Mouse (Mus musculus) kidney, postnatal 0 days (tissue): Measurements from ENCODE around the gene 9130409I23Rik. TPM values are rescaled to one million over a fixed set of nuclear protein-coding genes. Genes with fewer than 3 reads are reported as not detected.
"Not testable (repeated sequence)": the region's sequence is repeated elsewhere in the genome, so short reads cannot be mapped to it uniquely, and the experiment has no call there.

Experiments used
- ATAC-seq: fragments of 200-750 bp; cut with Nextera tagmentation; replicated peaks from 2 replicates; pipeline ENCODE4 v1.8.0; 2017; ENCODE audit warnings: low read depth, moderate number of reproducible peaks, moderate TSS enrichment, moderate library complexity; ENCODE audit not compliant: low FRiP score
- DNase-seq: peaks from one replicate; pipeline ENCODE4 v3.0.0-alpha.2; 2016; ENCODE audit warnings: low spot score
- H3K27ac ChIP-seq: fragments of 300-500 bp; sonication (generic); 2 replicates; pipeline ENCODE4 v1.5.1; 2014; ENCODE audit warnings: mild to moderate bottlenecking
- H3K27me3 ChIP-seq: fragments of 300-500 bp; sonication (generic); 2 replicates; pipeline ENCODE4 v1.6.1; 2014; ENCODE audit warnings: low read length, mixed read lengths; ENCODE audit not compliant: insufficient read depth
- H3K36me3 ChIP-seq: fragments of 300-500 bp; sonication (generic); 2 replicates; pipeline ENCODE4 v1.6.1; 2014; ENCODE audit warnings: low read length, mixed read lengths; ENCODE audit not compliant: insufficient read depth
- H3K4me1 ChIP-seq: fragments of 300-500 bp; sonication (generic); replicated peaks from 2 replicates; pipeline ENCODE4 v1.6.1; 2014; ENCODE audit warnings: antibody characterized with exemption, low read length, mixed read lengths; ENCODE audit not compliant: insufficient read depth
- H3K4me2 ChIP-seq: fragments of 300-500 bp; sonication (generic); 2 replicates; pipeline ENCODE4 v1.6.1; 2014; ENCODE audit warnings: mild to moderate bottlenecking, low read length, moderate library complexity, mixed read lengths
- H3K4me3 ChIP-seq: fragments of 300-500 bp; sonication (generic); replicated peaks from 2 replicates; pipeline ENCODE4 v1.5.1; 2014; ENCODE audit warnings: low read depth, low read length
- H3K9ac ChIP-seq: fragments of 300-500 bp; sonication (generic); 2 replicates; pipeline ENCODE4 v1.6.1; 2014; ENCODE audit warnings: low read depth, low read length
- H3K9me3 ChIP-seq: fragments of 300-500 bp; sonication (generic); replicated peaks from 2 replicates; pipeline ENCODE4 v1.6.1; 2016; ENCODE audit warnings: low read length, inconsistent platforms, mixed read lengths
- CTCF ChIP-seq: IDR thresholded peaks from 2 replicates; pipeline ENCODE4 v1.5.1; 2016; ENCODE audit warnings: antibody characterized with exemption, low read depth, mild to moderate bottlenecking, moderate library complexity
- WGBS: fragments of 180-500 bp; shearing (Covaris S2); extraction: QIAGEN DNeasy Blood & Tissue Kit; methylation state at CpG from one replicate; pipeline ENCODE4 v1.1.7; 2014; 5-methylcytosine and 5-hydroxymethylcytosine counted together
- polyA plus RNA-seq: library from polyadenylated mRNA; unstranded; fragments of >200 nt; fragmentation: Nextera tagmentation; extraction: Ambion mirVana; gene quantifications from 2 replicates; pipeline ENCODE4 v1.2.1, GENCODE M21; 2015

9130409I23Rik gene
- polyA plus RNA-seq, 1 experiment from 2014 or later = 0.08 TPM

GRCm38 (mm10) chr1:181021488-181021865 lies 29.6 kb upstream of the 9130409I23Rik start:
- TF ChIP-seq CTCF = no peak
- no peak overlapping the region for H3K4me2 ChIP-seq
- no peak overlapping the region for H3K4me3 ChIP-seq
- peaks cover 1% of the 10 kb centered on the region; the same call in 1 of the 2 replicates for H3K4me1 ChIP-seq
- ATAC-seq = no peak
- no peaks in the 10 kb centered on the region for H3K27me3 ChIP-seq
- no peak overlapping the region for H3K9ac ChIP-seq
- H3K9me3 ChIP-seq = no peaks in the 10 kb centered on the region
- no peaks in the 10 kb centered on the region for H3K36me3 ChIP-seq
- 33% methylated on average over 7 of the region's 7 CpGs for whole genome bisulfite sequencing
- DNase-seq = no peak
- H3K27ac ChIP-seq = no peak overlapping the region

GRCm38 (mm10) chr1:181022265-181022664 lies 28.8 kb upstream of the 9130409I23Rik start:
- WGBS = 0% methylated on average over 1 of the region's 1 CpGs
- Histone ChIP-seq H3K9me3 (no peaks in the 10 kb centered on the region), H3K4me1 (no peaks in the 10 kb centered on the region), H3K36me3 (no peaks in the 10 kb centered on the region), H3K9ac (no peak overlapping the region), H3K4me2 (no peak overlapping the region), H3K4me3 (no peak overlapping the region), H3K27me3 (no peaks in the 10 kb centered on the region), H3K27ac (no peak overlapping the region)
- peak; percentile 66 for ATAC-seq
- peak; percentile 90 for TF ChIP-seq CTCF
- DNase-seq = peak; percentile 76

- 91% methylated on average over 5 of the region's 5 CpGs for WGBS
- not testable (repeated sequence) for H3K27ac ChIP-seq, H3K4me3 ChIP-seq, H3K4me1 ChIP-seq, H3K9me3 ChIP-seq, DNase-seq, H3K27me3 ChIP-seq, H3K36me3 ChIP-seq, H3K9ac ChIP-seq, H3K4me2 ChIP-seq
- ATAC-seq = peak; percentile 66
These were observed 15.8 kb upstream of the 9130409I23Rik start for GRCm38 (mm10) chr1:181035015-181035778.

- no peak overlapping the region for H3K9ac ChIP-seq
- ATAC-seq (no peak), DNase-seq (no peak)
- H3K27ac ChIP-seq = no peak overlapping the region
- no peak overlapping the region for H3K4me2 ChIP-seq
- no peak overlapping the region for H3K4me3 ChIP-seq
- no peaks in the 10 kb centered on the region for H3K9me3 ChIP-seq
- H3K4me1 ChIP-seq = no peaks in the 10 kb centered on the region
- WGBS = 42% methylated on average over 4 of the region's 4 CpGs
- no peaks in the 10 kb centered on the region for H3K36me3 ChIP-seq
- no peak for TF ChIP-seq CTCF
- H3K27me3 ChIP-seq = no peaks in the 10 kb centered on the region
These were observed 13.4 kb upstream of the 9130409I23Rik start for GRCm38 (mm10) chr1:181037623-181038022.

GRCm38 (mm10) chr1:181039652-181040051 lies 11.4 kb upstream of the 9130409I23Rik start:
- H3K9me3 ChIP-seq = no peaks in the 10 kb centered on the region
- H3K36me3 ChIP-seq = no peaks in the 10 kb centered on the region
- no peaks in the 10 kb centered on the region for H3K27me3 ChIP-seq
- H3K4me1 ChIP-seq = no peaks in the 10 kb centered on the region
- no peak overlapping the region for H3K9ac ChIP-seq
- DNase-seq = peak; percentile 74
- H3K27ac ChIP-seq = no peak overlapping the region
- no peak for ATAC-seq
- no peak overlapping the region for H3K4me3 ChIP-seq
- TF ChIP-seq CTCF = peak; percentile 91
- H3K4me2 ChIP-seq = no peak overlapping the region
- WGBS = 6% methylated on average over 4 of the region's 4 CpGs

- no peaks in the 10 kb centered on the region for H3K9me3 ChIP-seq
- H3K27me3 ChIP-seq = no peaks in the 10 kb centered on the region
- H3K4me1 ChIP-seq = no peaks in the 10 kb centered on the region
- no peak for TF ChIP-seq CTCF
- no peak overlapping the region for H3K4me2 ChIP-seq
- 53% methylated on average over 1 of the region's 1 CpGs for WGBS
- H3K27ac ChIP-seq = no peak overlapping the region
- no peak overlapping the region for H3K4me3 ChIP-seq
- ATAC-seq (no peak), DNase-seq (no peak)
- no peak overlapping the region for H3K9ac ChIP-seq
- H3K36me3 ChIP-seq = no peaks in the 10 kb centered on the region
These were observed 3.5 kb upstream of the 9130409I23Rik start for GRCm38 (mm10) chr1:181047520-181047919.
